Mouse (Mus musculus): ENCODE measurements around the gene Tbc1d1. TPM values are rescaled to one million over a fixed set of nuclear protein-coding genes. Genes with fewer than 3 reads are reported as not detected.
A peak's percentile ranks its signal among the peaks of the same experiment; 100 is the strongest.

The Tbc1d1 gene
- total RNA-seq, 1 experiment from 2014 or later = 61.0 TPM

DNA sequence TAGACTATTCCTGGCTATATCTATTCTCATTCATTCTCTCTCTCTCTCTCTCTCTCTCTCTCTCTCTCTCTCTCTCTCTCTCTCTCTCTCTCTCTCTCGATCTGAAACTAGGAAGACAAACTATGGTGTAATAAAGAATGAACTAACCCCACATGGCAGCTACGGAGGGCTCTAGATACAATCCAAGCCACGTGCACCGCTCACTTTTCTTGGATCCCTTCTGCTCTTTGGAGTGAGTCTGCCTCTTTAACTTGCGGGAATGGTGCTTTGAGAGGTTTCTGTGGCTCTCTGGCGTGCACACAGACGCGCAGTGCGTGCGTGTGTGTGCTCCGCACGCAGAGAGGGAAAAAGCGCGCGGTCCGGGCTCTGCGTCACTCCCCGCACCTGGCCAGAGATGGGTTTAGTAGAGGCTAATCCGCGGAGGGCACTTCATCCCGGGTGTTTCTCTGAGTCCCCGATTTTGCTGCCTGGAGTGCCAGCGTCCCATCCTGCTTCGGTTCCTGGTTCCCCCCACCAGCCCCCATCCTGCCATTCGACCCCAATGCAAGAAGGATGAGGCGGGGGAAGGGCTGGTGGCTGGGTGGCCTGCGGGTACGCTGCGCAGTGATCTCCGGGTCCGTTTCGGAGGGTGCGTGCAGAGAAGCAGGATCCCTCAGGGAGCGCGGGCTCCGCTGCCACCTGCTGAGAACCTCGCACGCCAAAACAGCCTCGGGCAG, 3.1 kb downstream of the Tbc1d1 start:
- no peak for ATAC-seq (replicated peaks; ENCODE audit: insufficient number of reproducible peaks, low FRiP score, low TSS enrichment, poor library complexity, severe bottlenecking)

DNA sequence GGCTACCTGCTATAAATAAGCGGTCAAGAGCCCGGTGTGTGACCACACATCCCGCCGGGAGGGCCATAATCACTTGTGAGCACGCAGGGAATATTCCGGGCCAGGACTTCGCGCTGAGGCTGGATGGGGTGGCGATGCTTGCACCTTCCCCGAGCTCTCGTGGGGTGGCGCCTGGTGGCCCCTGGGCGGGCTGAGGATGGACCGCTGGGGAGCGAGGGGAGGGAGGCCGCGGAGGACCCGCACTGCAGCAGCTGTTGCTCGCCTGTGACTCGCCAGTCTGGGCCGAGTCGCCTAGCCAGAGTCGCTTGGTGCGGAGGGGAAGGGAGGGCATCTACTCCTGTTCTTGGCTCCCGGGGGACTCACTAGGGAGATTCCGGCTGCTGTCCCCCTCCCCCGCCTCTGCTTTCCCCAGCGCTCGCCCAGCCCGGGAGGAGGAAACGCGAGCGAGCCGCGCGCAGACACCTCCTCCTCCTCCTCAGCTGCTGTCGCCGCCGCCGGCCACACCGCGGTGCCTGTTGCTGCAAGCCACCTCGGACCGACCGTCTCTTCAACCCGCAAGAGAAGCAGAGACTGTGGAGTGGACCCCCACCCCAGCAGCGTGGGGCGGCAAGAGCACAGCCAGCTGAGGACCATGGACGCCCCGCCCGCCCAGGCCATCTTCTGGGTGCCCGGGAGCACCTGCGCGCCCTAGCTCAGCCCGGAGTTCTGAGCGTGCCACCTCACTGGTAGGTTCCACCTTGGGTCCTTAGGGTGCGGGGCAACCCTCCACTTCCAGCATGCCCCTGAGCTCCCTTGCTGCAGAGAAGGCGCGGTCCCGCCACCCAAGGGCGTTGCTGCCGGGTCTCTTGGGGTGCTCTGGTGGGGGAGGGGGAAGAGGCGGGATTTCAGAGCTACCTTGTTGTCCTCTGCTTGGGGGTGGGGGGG, 3.9 kb downstream of the Tbc1d1 start:
- peak; percentile 23 for ATAC-seq (replicated peaks; ENCODE audit: insufficient number of reproducible peaks, low FRiP score, low TSS enrichment, poor library complexity, severe bottlenecking)

DNA sequence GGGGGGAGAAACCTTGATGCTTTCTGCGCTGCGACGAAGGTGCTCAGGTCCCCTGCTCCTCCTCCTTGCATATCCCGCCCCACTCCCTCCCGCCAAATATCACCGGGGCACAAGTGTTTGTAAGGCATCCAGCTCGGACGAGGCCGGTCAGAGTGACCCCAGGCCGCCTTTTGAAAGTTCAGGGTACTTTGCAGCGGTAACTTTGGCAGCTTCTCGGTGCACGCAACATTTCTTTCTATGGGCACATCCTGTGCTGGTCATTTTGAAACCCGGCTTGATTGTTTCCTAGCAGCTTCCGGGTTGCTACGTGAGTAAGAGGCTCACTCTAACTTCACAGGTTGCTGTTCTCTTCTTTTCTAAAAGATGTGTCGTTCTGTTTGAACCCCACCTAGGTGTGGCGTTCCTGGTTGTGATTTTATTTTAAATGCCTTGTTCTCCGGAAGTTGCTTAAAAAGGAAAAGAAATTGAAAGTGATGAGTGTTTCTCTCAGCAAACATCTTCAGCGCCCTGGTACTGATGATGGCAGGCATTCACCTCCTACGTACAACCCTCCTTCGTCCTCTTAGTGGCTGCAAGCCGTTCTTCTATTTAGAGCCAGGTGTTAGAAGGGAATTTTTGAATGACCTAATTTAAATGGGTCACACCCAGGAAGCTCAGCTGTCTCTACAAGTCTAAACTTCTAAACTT, 4.7 kb downstream of the Tbc1d1 start:
- ATAC-seq (replicated peaks; ENCODE audit: insufficient number of reproducible peaks, low FRiP score, low TSS enrichment, poor library complexity, severe bottlenecking) = no peak; the same call in 1 of the 2 replicates

DNA sequence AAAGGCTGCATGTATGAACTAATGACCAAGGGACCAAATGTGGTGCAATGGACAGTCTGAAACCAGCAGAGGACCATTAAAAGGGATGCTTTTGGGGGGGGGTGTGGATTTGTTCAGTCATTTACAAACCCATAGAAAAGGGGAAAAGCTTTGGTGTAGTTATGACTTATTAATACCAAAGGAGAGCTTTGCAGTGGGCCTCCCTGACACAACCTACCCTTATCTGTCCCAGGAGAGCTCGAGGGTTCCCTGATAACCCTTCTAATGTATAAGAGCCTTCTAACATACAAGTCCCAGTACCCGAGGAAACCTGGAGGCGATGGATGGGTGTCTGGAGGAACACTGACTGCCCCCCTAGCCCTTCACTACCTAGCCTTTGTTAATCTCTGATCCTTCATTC, 5.8 kb downstream of the Tbc1d1 start:
- no peak for ATAC-seq (replicated peaks; ENCODE audit: insufficient number of reproducible peaks, low FRiP score, low TSS enrichment, poor library complexity, severe bottlenecking)

DNA sequence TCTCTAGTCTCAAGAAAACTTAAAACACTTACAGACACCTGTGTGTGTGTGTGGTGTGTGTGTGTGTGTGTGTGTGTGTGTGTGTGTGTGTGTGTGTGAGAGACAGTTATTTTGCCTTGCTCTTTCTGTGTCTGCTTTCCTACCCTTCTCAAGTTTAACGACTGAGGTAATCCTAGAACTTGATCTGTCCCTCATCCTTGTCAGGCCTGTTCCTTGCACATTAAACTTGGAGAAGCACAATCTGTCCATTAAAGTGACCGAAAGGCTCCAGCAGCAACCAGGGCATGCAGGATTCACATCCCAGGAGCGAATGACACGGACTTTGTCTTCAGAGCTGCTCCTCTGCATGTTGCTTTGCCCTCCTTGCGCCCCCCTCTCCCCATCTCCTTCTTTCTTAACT, 6.5 kb downstream of the Tbc1d1 start:
- no peak for ATAC-seq (replicated peaks; ENCODE audit: insufficient number of reproducible peaks, low FRiP score, low TSS enrichment, poor library complexity, severe bottlenecking)

DNA sequence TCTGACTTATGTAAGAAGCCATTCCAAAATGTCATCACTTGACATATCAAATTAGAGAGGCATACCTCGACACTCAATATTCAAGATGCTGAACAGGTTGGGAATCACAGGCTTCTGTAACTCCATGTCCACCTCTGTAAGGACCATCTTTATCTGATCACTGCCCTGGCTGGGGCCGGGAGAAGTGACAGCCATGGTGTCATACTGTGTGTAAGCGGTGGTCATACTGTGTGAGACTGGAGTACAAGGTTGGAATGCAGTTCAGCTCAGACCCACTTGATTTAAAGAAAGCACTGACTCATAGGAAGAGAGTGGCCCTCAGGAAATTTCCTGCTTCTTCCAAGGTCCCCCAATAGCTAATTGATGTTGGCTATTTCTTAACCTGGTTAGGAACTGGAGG, 8.3 kb downstream of the Tbc1d1 start:
- no peak for ATAC-seq (replicated peaks; ENCODE audit: insufficient number of reproducible peaks, low FRiP score, low TSS enrichment, poor library complexity, severe bottlenecking)

DNA sequence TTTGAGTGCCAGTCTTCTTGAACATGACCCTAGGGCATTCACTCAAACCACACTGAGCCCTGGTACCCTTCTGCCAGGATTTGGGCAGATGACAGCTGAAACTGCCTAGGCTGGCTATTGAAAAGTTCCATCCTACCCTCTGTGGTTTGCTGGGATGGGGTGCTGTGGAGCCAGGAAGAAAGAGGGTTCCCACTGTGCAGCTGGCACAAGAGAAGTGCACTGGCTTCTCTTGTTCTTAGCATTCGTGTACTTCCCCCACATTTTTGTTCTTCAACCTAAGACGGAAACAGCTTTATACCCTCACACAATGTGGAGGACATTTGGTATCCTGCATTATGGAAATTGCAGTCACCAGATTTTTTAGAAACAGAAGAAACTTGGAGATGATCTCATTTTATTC, 9.7 kb downstream of the Tbc1d1 start:
- ATAC-seq (replicated peaks; ENCODE audit: insufficient number of reproducible peaks, low FRiP score, low TSS enrichment, poor library complexity, severe bottlenecking) = no peak

DNA sequence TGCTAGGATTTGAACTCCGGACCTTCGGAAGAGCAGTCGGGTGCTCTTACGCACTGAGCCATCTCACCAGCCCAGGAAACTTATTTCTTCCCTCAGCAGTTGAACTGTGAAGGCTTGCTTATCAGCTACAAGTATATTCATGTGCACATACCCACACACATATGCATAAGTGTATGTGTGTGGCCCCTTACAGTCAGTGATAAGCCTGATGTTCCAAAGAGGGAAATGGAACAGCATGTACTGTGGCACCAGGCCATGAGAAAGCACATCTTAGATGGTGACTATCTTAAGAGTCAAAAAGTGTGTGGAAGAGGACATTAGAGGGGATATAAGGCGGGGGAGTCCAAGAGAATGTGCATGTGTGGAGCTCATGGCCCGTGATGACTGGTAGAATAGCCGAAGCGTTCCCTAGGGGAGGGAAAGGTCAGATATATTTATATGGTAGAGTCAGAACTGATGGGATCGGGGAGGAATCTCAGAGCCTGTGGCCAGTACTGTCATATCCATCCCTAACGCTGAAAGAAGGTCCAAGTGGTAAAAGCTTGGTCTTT, 13.0 kb downstream of the Tbc1d1 start:
- ATAC-seq (replicated peaks; ENCODE audit: insufficient number of reproducible peaks, low FRiP score, low TSS enrichment, poor library complexity, severe bottlenecking) = no peak

DNA sequence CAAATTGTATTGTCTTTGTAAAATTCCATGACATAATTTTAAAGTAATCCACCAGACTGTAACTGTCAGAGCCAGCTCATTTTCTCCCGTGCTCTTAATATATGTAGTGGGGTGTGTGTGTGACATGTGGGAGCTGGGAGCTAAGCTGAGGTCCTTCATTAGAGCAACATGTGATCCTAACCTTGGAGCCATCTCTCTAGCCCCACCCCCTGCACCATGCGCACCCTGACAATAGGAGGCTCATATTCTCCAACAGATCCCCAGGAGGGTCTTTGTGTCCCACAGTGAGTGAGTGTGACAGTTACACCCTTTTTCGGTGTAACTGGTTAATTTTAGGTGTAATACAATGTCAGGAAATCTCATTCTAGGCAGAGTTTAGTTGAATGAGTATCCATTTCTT, 16.8 kb downstream of the Tbc1d1 start:
- no peak for ATAC-seq (replicated peaks; ENCODE audit: insufficient number of reproducible peaks, low FRiP score, low TSS enrichment, poor library complexity, severe bottlenecking)

DNA sequence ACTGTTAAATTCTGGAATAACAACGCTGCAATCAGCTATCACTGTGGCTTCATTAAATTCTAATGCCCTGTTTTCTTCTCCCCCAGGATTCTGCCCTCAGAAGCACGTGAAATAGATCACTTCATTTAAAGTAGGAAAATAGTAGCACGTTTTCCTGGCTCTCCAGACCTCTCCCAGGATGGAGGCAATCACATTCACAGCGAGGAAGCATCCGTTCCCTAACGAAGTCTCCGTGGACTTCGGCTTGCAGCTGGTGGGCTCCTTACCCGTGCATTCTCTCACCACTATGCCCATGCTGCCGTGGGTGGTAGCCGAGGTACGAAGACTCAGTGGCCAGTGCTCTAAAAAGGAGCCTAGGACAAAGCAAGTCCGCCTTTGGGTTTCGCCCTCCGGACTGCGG, 17.2 kb downstream of the Tbc1d1 start:
- no peak for ATAC-seq (replicated peaks; ENCODE audit: insufficient number of reproducible peaks, low FRiP score, low TSS enrichment, poor library complexity, severe bottlenecking)

DNA sequence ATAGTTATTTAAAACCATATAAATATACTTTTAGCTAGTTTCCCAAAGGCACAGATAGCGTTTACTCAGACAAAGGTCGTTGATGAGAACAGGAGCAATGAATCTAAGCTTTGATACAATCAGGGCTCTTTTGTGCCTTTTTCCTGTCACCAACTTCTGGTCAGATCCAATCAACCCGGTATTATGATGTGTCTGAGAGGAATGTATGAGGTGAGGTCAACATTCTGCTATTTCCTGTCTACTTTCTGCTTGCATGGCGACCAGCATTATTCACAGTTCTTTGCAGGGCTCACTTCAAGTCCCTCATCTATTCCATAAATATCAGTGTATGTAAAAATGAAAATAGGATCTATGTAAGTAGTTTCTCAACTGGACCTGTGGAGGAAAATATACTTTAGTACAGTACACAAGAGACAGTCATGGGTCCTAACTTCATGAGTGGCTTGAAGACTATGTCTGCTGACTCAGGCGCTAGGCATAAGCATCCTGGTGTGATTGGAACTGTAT, 18.4 kb downstream of the Tbc1d1 start:
- no peak for ATAC-seq (replicated peaks; ENCODE audit: insufficient number of reproducible peaks, low FRiP score, low TSS enrichment, poor library complexity, severe bottlenecking)

DNA sequence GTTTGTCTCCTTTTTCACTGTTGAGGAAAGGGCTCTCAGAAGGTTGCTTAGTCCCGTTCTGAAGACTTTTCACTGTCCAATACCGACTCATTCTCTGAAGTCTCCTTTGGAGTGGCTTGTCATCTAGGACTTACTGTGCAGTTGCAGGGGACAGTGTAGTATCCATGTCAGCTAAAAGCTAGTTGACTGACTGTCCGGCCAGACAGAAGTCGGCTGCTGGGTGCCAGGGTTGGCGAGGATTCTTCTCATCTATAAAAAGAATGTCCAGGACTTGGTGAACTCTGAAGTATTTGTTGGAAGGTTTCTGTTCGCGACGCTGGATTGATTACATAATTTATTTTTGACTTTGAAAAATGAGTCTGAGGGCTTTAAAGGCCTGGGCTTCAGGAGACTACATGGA, 24.4 kb downstream of the Tbc1d1 start:
- no peak for ATAC-seq (replicated peaks; ENCODE audit: insufficient number of reproducible peaks, low FRiP score, low TSS enrichment, poor library complexity, severe bottlenecking)

DNA sequence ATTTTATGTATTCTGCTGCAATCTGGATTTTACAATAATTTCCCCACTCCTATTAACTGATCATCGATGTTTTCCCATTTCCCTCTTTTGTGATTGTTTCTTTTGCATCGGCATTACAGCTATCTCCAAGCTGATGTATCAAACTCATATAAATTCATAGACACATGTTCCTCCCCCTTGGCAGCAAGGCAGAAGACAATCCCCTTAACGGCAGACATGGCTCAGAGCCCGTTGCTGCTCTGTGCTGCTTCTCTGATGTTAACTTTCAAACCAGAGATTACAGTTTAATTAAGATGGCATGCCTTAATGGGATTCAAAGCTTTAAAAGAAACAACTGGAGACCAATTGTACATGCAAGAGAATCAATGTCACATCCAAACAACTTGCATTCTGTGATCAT, 27.6 kb downstream of the Tbc1d1 start:
- ATAC-seq (replicated peaks; ENCODE audit: insufficient number of reproducible peaks, low FRiP score, low TSS enrichment, poor library complexity, severe bottlenecking) = no peak

DNA sequence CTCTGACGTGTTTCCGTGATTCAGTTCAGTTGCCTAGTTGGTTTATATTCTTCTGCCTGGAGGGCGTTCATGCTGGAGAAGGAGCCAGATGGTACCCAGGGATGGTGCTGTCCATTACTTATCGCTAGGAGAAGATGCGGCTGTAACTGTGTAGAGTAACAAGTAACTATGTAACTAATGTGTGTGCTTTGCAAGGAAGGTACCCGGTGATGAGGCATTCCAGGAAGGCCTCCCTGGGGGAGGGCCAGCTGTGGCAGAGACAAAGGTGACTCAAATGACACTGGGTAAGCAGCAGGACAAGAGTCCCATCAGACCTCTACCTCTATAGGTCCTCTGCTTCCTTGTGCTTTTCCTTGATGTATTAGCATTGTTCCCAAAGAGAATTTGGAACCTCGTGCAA, 29.2 kb downstream of the Tbc1d1 start:
- ATAC-seq (replicated peaks; ENCODE audit: insufficient number of reproducible peaks, low FRiP score, low TSS enrichment, poor library complexity, severe bottlenecking) = no peak

DNA sequence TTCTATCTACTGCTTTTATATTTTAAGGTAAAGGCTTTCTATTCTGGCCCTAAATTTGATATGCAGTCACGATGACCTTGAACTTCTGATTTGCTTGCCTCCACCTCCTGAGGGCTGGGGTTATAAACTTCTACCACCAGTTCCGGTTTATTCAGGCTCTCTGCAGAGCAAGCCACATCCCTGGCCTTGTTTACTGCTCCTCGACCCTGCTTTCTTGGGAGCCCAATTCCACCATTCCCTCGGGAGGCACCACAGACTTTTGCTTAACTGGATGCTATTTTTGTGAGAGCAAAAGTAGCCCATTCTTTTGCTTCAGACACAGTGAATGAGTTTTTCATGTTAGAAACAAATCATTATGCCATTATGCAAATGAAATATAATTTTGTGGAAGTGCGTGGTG, 30.5 kb downstream of the Tbc1d1 start:
- ATAC-seq (replicated peaks; ENCODE audit: insufficient number of reproducible peaks, low FRiP score, low TSS enrichment, poor library complexity, severe bottlenecking) = no peak

DNA sequence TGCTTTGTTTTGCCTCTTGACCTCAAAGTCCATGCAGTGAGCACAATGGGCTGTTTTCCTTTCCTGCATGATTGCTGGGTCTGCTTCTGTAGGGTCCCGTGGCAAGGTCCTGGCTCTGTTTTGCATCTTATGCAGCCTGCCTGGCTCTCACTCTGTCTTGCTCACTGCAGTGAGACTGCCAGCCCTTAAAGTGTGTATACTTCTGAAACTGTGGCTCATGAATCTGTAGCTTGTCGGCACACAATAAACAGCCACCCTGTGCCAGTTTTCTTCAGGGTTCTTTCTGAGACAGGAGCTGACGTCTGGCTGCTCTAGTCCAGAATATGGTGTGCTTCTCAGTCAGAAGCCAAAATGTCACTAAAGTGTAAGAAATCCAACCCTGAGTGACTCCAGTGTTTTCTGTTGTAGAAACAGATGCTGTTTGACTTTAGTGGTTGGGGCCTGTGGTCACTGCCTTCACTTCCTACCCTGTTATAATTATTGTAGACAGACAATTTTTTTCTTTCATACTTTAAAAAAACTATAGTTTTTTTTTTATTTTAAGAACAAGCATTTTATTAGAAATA, 32.1 kb downstream of the Tbc1d1 start:
- ATAC-seq (replicated peaks; ENCODE audit: insufficient number of reproducible peaks, low FRiP score, low TSS enrichment, poor library complexity, severe bottlenecking) = no peak

DNA sequence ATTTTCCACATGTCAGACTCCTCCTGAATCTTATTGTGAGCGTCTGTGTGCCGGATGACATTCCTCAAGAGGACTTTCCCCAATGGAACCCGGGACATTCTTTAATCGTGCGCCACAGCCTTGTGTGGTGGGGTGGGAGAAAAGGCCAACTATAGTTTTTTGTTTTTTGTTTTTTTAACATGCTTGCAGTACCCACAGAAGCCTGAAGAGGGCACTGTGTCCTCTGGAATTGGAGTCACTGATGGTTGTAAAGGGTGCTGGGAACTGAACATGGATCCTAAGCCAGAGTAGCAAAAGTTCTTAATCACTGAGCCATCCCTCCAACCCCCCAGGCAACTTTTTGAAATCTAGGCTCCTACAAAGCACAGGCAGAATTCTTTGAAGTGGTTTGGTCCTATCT, 34.8 kb downstream of the Tbc1d1 start:
- ATAC-seq (replicated peaks; ENCODE audit: insufficient number of reproducible peaks, low FRiP score, low TSS enrichment, poor library complexity, severe bottlenecking) = no peak

DNA sequence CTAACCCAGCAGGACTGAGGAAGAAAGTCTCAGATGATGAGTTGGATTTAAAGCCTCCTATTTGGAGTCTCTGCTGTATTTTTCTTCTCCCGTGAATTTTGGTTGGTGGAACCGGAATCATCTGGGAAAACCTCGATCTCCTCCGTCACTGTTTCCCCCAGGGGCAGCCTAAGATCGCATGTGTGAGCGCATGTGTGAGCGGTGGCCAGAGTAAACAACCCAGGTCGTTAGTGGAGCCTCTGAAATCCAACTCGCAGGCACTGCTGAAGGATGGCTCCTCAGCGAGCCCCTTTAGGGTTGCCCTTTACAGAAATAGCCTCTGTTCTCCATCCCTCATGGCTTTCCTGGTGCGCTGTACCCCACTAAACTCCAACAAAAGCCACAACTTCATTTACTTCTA, 37.2 kb downstream of the Tbc1d1 start:
- no peak for ATAC-seq (replicated peaks; ENCODE audit: insufficient number of reproducible peaks, low FRiP score, low TSS enrichment, poor library complexity, severe bottlenecking)
